Mouse (Mus musculus): ENCODE measurements around the gene Elp5. TPM values are rescaled to one million over a fixed set of nuclear protein-coding genes. Genes with fewer than 3 reads are reported as not detected.

Elp5 gene
- polyA plus RNA-seq, 1 experiment from 2014 or later: 169 TPM

MicroRNAs encoded within 50 kb of the gene (microRNA counts, 519-probe panel; counts per million panel counts)
- microRNA mmu-miR-324-3p: not detected
- microRNA mmu-miR-324-5p: 5,198 counts per million, percentile 62 among the panel's probes with 10 or more counts

Small RNA genes lying within 50 kb of the gene (microRNA-seq; reads per million reads assigned to microRNA genes)
- not detected for gene Gm44349
- gene Mir324: 4,128 reads per million, percentile 89 among the genes with 10 or more reads in this experiment

Other genes with a start within 250 kb of the Elp5 start
- 24.3 and 26.9 TPM in 2 replicates for gene Polr2a, start 223.9 kb downstream of the Elp5 start, polyA plus RNA-seq (2014; fragmentation: Nextera tagmentation; extraction: Ambion mirVana)
- 0.27 and 0.39 TPM in 2 replicates for gene Slc35g3, start 220.5 kb downstream of the Elp5 start, polyA plus RNA-seq (2014; fragmentation: Nextera tagmentation; extraction: Ambion mirVana)
- 4.6 TPM in 2 replicates for gene Zbtb4, start 216.6 kb downstream of the Elp5 start, polyA plus RNA-seq (2014; fragmentation: Nextera tagmentation; extraction: Ambion mirVana)
- 1.4 and 1.6 TPM in 2 replicates for gene Chrnb1, start 186.6 kb downstream of the Elp5 start, polyA plus RNA-seq (2014; fragmentation: Nextera tagmentation; extraction: Ambion mirVana)
- gene Fgf11, start 180.7 kb downstream of the Elp5 start, polyA plus RNA-seq (2014; fragmentation: Nextera tagmentation; extraction: Ambion mirVana): 4.3 TPM in 2 replicates
- gene Tmem102, start 176.9 kb downstream of the Elp5 start, polyA plus RNA-seq (2014; fragmentation: Nextera tagmentation; extraction: Ambion mirVana): 0.90 and 1.9 TPM in 2 replicates
- not detected in 2 replicates for gene Gm39566, start 167.2 kb downstream of the Elp5 start, polyA plus RNA-seq (2014; fragmentation: Nextera tagmentation; extraction: Ambion mirVana)
- not detected in 2 replicates for gene Spem2, start 164.1 kb downstream of the Elp5 start, polyA plus RNA-seq (2014; fragmentation: Nextera tagmentation; extraction: Ambion mirVana)
- gene Spem1, start 160.3 kb downstream of the Elp5 start, polyA plus RNA-seq (2014; fragmentation: Nextera tagmentation; extraction: Ambion mirVana): 0.40 and 0.44 TPM in 2 replicates
- 22.3 and 24.7 TPM in 2 replicates for gene Nlgn2, start 144.7 kb downstream of the Elp5 start, polyA plus RNA-seq (2014; fragmentation: Nextera tagmentation; extraction: Ambion mirVana)
- 321 and 409 TPM in 2 replicates for gene Tmem256, start 144.0 kb downstream of the Elp5 start, polyA plus RNA-seq (2014; fragmentation: Nextera tagmentation; extraction: Ambion mirVana)
- 39.3 and 39.8 TPM in 2 replicates for gene Plscr3, start 136.1 kb downstream of the Elp5 start, polyA plus RNA-seq (2014; fragmentation: Nextera tagmentation; extraction: Ambion mirVana)
- gene Tnk1, start 123.8 kb downstream of the Elp5 start, polyA plus RNA-seq (2014; fragmentation: Nextera tagmentation; extraction: Ambion mirVana): not detected in 2 replicates
- not detected in 2 replicates for gene Tmem95, start 104.5 kb downstream of the Elp5 start, polyA plus RNA-seq (2014; fragmentation: Nextera tagmentation; extraction: Ambion mirVana)
- 2.2 and 2.3 TPM in 2 replicates for gene Kctd11, start 101.1 kb downstream of the Elp5 start, polyA plus RNA-seq (2014; fragmentation: Nextera tagmentation; extraction: Ambion mirVana)
- gene Acap1, start 87.0 kb downstream of the Elp5 start, polyA plus RNA-seq (2014; fragmentation: Nextera tagmentation; extraction: Ambion mirVana): 0.20 and 0.33 TPM in 2 replicates
- 5.4 and 7.6 TPM in 2 replicates for gene 2810408A11Rik, start 81.5 kb downstream of the Elp5 start, polyA plus RNA-seq (2014; fragmentation: Nextera tagmentation; extraction: Ambion mirVana)
- gene Neurl4, start 81.4 kb downstream of the Elp5 start, polyA plus RNA-seq (2014; fragmentation: Nextera tagmentation; extraction: Ambion mirVana): 25.6 and 28.1 TPM in 2 replicates
- gene Gps2, start 68.6 kb downstream of the Elp5 start, polyA plus RNA-seq (2014; fragmentation: Nextera tagmentation; extraction: Ambion mirVana): 50.4 and 56.5 TPM in 2 replicates
- gene Eif5a, start 60.6 kb downstream of the Elp5 start, polyA plus RNA-seq (2014; fragmentation: Nextera tagmentation; extraction: Ambion mirVana): 1,061 and 1,077 TPM in 2 replicates
- 7.1 and 7.3 TPM in 2 replicates for gene Ybx2, start 46.7 kb downstream of the Elp5 start, polyA plus RNA-seq (2014; fragmentation: Nextera tagmentation; extraction: Ambion mirVana)
- gene Slc2a4, start 34.3 kb downstream of the Elp5 start, polyA plus RNA-seq (2014; fragmentation: Nextera tagmentation; extraction: Ambion mirVana): 2.2 and 2.3 TPM in 2 replicates
- 0.32 and 0.47 TPM in 2 replicates for gene Cldn7, start 17.7 kb downstream of the Elp5 start, polyA plus RNA-seq (2014; fragmentation: Nextera tagmentation; extraction: Ambion mirVana)
- 25.5 and 29.4 TPM in 2 replicates for gene Ctdnep1, start 1.4 kb downstream of the Elp5 start, polyA plus RNA-seq (2014; fragmentation: Nextera tagmentation; extraction: Ambion mirVana)
- gene Gabarap, start 8.6 kb upstream of the Elp5 start, polyA plus RNA-seq (2014; fragmentation: Nextera tagmentation; extraction: Ambion mirVana): 624 and 628 TPM in 2 replicates
- 38.0 and 38.4 TPM in 2 replicates for gene Phf23, start 13.3 kb upstream of the Elp5 start, polyA plus RNA-seq (2014; fragmentation: Nextera tagmentation; extraction: Ambion mirVana)
- 17.9 and 20.9 TPM in 2 replicates for gene Dvl2, start 18.1 kb upstream of the Elp5 start, polyA plus RNA-seq (2014; fragmentation: Nextera tagmentation; extraction: Ambion mirVana)
- gene Acadvl, start 32.9 kb upstream of the Elp5 start, polyA plus RNA-seq (2014; fragmentation: Nextera tagmentation; extraction: Ambion mirVana): 49.9 and 56.1 TPM in 2 replicates
- 25.6 and 26.6 TPM in 2 replicates for gene Dlg4, start 34.4 kb upstream of the Elp5 start, polyA plus RNA-seq (2014; fragmentation: Nextera tagmentation; extraction: Ambion mirVana)
- 2.4 and 4.1 TPM in 2 replicates for gene Asgr1, start 71.6 kb upstream of the Elp5 start, polyA plus RNA-seq (2014; fragmentation: Nextera tagmentation; extraction: Ambion mirVana)
- not detected in 2 replicates for gene Asgr2, start 110.1 kb upstream of the Elp5 start, polyA plus RNA-seq (2014; fragmentation: Nextera tagmentation; extraction: Ambion mirVana)
- gene Mgl2, start 147.8 kb upstream of the Elp5 start, polyA plus RNA-seq (2014; fragmentation: Nextera tagmentation; extraction: Ambion mirVana): 0.93 and 1.1 TPM in 2 replicates
- 0.78 and 1.2 TPM in 2 replicates for gene Clec10a, start 173.7 kb upstream of the Elp5 start, polyA plus RNA-seq (2014; fragmentation: Nextera tagmentation; extraction: Ambion mirVana)
- gene Slc16a11, start 230.2 kb upstream of the Elp5 start, polyA plus RNA-seq (2014; fragmentation: Nextera tagmentation; extraction: Ambion mirVana): 3.5 and 4.7 TPM in 2 replicates
- 12.9 and 13.4 TPM in 2 replicates for gene Slc16a13, start 238.5 kb upstream of the Elp5 start, polyA plus RNA-seq (2014; fragmentation: Nextera tagmentation; extraction: Ambion mirVana)
- gene Bcl6b, start 247.3 kb upstream of the Elp5 start, polyA plus RNA-seq (2014; fragmentation: Nextera tagmentation; extraction: Ambion mirVana): 5.0 and 5.2 TPM in 2 replicates

Measured in hindbrain, embryonic 14.5 days (tissue).